Mouse (Mus musculus) C2C12 (cell line): ENCODE measurements around the gene Aifm3. TPM values are rescaled to one million over a fixed set of nuclear protein-coding genes. Genes with fewer than 3 reads are reported as not detected.

Experiments used
- H3K27me3 ChIP-seq: one replicate; pipeline ENCODE4 v1.6.1; 2011; ENCODE audit not compliant: control insufficient read depth, insufficient read depth, insufficient read length
- H3K36me3 ChIP-seq: one replicate; pipeline ENCODE4 v1.6.1; 2011; ENCODE audit not compliant: control insufficient read depth, insufficient read depth
- H3K4me3 ChIP-seq: one replicate; pipeline ENCODE4 v1.5.1; 2011; ENCODE audit warnings: mild to moderate bottlenecking, control low read depth; ENCODE audit not compliant: poor library complexity, insufficient read depth, severe bottlenecking
- H3K79me2 ChIP-seq: one replicate; pipeline ENCODE4 v1.6.1; 2011; ENCODE audit not compliant: control insufficient read depth, insufficient read depth
- H3K79me3 ChIP-seq: one replicate; pipeline ENCODE4 v1.6.1; 2011; ENCODE audit warnings: low read depth, control low read depth
- H3ac ChIP-seq: one replicate; pipeline ENCODE3; 2011; ENCODE audit warnings: low read depth; ENCODE audit not compliant: control insufficient read depth, insufficient read length
- CEBPB ChIP-seq: IDR thresholded peaks from one replicate; pipeline ENCODE4 v1.6.1; 2011; ENCODE audit warnings: low read depth, mild to moderate bottlenecking, control low read depth, moderate library complexity
- CTCF ChIP-seq: IDR thresholded peaks from one replicate; pipeline ENCODE4 v1.5.1; 2011; ENCODE audit not compliant: control insufficient read depth, insufficient read depth, insufficient read length
- FOSL1 ChIP-seq: IDR thresholded peaks from one replicate; pipeline ENCODE4 v1.8.0; 2011; ENCODE audit warnings: mild to moderate bottlenecking, low read length; ENCODE audit not compliant: poor library complexity, insufficient read depth, severe bottlenecking
- MAX ChIP-seq: IDR thresholded peaks from one replicate; pipeline ENCODE4 v1.6.1; 2011; ENCODE audit warnings: mild to moderate bottlenecking, control low read depth
- MYOD1 ChIP-seq: IDR thresholded peaks from one replicate; pipeline ENCODE4 v1.6.1; 2011; ENCODE audit warnings: low read depth; ENCODE audit not compliant: control insufficient read depth, insufficient read length
- MYOG ChIP-seq: IDR thresholded peaks from one replicate; pipeline ENCODE4 v1.6.1; 2011; ENCODE audit not compliant: control insufficient read depth, insufficient read length; ENCODE audit errors: extremely low read depth
- USF1 ChIP-seq: IDR thresholded peaks from one replicate; pipeline ENCODE4 v1.6.1; 2011; ENCODE audit warnings: low read depth, mild to moderate bottlenecking, control low read depth, moderate library complexity
- polyA plus RNA-seq: library from polyadenylated mRNA; unstranded; fragments of >200 nt; fragmentation: generic; extraction: Trizol; gene quantifications from one replicate; pipeline ENCODE4 v1.2.1, GENCODE M21; 2012; ENCODE audit warnings: missing spikeins

Aifm3 gene
- polyA plus RNA-seq, 1 experiment = not detected

DNA sequence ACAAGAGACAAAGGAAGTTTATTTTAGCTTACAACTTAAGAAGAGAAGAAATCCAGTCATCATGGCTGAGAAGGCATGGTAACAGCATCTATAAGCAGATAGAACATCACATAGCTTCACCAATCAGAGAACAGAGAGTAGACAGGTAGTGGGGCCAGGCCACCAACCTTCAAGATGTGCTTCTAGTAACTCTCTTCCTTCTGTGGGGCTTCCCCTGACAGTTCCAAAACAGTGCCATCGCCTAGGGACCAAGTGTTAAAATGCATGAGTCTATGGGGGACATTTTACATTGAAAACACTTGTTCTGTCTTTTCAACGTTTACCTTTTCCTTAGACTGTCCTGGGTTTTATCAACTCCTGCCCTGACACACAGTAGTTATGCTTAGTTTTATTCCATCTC lies 26.2 kb upstream of the Aifm3 start:
- no peak for TF ChIP-seq USF1
- no peak for TF ChIP-seq MYOD1
- TF ChIP-seq MYOG = no peak
- TF ChIP-seq CTCF = no peak
- no peak for TF ChIP-seq CEBPB
- TF ChIP-seq FOSL1 = no peak
- no peak for TF ChIP-seq MAX
- Histone ChIP-seq H3K36me3 (peaks cover 32% of the 10 kb centered on the region), H3K79me3 (peaks cover 87% of the 10 kb centered on the region)

DNA sequence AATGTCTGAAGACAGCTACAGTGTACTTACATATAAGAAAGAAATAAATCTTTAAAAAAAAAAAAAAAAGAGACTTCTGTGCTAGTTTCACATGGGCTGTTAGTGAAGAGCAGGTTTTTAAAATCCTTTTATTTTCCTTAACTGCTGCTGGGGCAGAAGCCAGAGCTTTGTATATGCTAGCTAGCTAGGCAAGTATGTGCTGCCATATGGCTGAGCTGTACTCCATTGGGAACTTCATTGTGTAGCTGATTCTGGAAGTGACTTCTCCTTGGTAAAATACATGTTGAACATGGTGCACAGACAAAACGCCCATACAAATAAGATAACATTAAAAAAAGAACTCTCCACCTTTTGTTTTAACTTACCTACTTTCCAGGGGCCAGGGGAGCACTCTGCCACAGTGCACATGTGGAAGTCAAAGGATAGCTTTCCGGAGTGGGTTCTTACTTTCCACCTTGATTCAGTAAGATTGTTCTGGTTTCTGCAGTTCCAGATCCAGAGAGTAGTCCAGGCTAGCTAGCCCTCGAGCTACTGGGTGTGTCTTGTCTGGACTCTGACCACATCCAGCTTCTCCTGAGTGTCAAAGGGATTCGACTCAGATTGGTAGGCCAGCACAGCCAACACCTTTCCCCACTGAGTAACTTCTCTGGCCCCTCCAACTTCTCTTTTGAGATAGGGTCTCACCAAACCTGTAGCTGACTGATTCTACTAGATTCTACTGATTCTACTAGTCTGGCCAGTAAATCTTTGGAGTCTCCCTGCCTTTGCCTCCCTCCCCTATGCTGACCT lies 22.3 kb upstream of the Aifm3 start:
- Histone ChIP-seq H3K79me2 (peaks cover 100% of the 10 kb centered on the region), H3K4me3 (no peak overlapping the region), H3K36me3 (peaks cover 57% of the 10 kb centered on the region), H3K79me3 (peaks cover 82% of the 10 kb centered on the region), H3ac (no peak overlapping the region), H3K27me3 (no peaks in the 10 kb centered on the region)
- TF ChIP-seq FOSL1 (no peak), CTCF (no peak), MYOG (no peak)

More for the DNA sequence above, 26.2 kb upstream of the Aifm3 start:
- Histone ChIP-seq H3ac (no peak overlapping the region), H3K79me2 (peaks cover 100% of the 10 kb centered on the region), H3K27me3 (no peaks in the 10 kb centered on the region), H3K4me3 (no peak overlapping the region)

DNA sequence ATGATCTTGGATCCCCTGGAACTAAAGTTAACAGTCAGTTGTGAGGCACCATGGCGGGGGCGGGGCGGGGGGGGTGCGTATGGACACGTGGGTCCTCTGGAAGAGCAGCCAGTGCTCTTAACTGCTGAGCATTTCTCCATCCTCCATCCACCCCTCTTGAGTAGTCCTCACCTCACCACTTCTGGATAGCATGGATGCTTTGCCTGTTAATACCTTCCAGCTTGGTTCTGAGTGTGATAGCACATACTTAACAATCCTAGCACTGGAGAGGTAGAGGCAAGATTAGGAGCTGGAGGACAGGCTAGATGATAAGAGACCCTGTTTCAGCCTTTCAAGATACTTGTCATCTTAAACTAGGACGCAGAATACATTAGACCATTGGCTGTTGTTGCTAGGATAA lies 16.9 kb upstream of the Aifm3 start:
- H3K27me3 ChIP-seq = no peaks in the 10 kb centered on the region
- no peak overlapping the region for H3K4me3 ChIP-seq
- TF ChIP-seq CTCF (no peak), MYOD1 (no peak), USF1 (no peak)
- H3K79me3 ChIP-seq = peaks cover 74% of the 10 kb centered on the region
- peaks cover 100% of the 10 kb centered on the region for H3K79me2 ChIP-seq
- peaks cover 59% of the 10 kb centered on the region for H3K36me3 ChIP-seq
- no peak overlapping the region for H3ac ChIP-seq

DNA sequence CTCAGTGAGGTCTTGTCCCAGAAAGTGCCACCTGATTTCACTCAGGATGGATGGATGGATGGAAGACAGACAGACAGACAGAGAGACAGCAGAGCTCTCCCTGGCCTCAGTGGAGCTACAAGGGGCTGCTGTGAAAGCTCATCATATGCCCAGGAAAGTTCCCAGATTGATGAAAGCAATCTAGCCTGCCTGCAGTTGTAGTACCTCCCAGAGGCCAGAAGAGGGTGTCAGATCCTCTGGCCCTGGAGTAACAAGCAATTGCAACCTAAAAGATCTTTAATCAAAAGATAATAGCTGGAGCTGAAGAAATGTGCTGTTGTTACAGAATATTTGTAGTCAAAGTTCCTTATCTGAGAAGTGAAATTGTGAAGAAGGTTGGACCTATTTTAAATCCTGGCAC lies 15.3 kb upstream of the Aifm3 start:
- no peak for TF ChIP-seq FOSL1
- no peak for TF ChIP-seq MYOD1
- TF ChIP-seq CTCF = no peak
- TF ChIP-seq CEBPB = no peak
- Histone ChIP-seq H3ac (no peak overlapping the region), H3K27me3 (no peaks in the 10 kb centered on the region), H3K79me3 (peaks cover 78% of the 10 kb centered on the region), H3K4me3 (no peak overlapping the region), H3K36me3 (peaks cover 65% of the 10 kb centered on the region), H3K79me2 (peaks cover 100% of the 10 kb centered on the region)

DNA sequence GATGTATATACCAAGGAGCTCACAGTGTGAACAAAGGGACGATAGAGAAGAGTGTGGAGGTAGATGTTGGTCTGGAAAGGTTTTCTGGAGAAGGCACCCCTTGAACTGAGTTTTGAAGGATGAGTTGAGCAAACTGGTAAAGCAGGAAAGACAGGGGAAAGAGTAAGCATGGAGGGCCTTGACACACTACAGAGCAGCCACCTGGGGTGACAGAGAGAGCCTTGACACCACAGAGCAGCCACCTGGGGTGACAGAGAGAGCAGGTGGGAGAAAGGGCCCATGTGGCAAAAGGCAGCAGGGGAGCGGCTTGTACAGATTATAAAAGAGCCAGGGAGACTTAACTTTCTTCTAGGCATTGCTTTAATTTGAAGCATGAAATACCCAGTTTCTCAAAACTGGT lies 14.7 kb upstream of the Aifm3 start:
- TF ChIP-seq USF1 (no peak), MYOD1 (no peak), CEBPB (no peak), FOSL1 (no peak), MYOG (no peak), CTCF (no peak), MAX (no peak)
- H3K4me3 ChIP-seq = no peak overlapping the region
- H3K27me3 ChIP-seq = no peaks in the 10 kb centered on the region
- no peak overlapping the region for H3ac ChIP-seq
- peaks cover 79% of the 10 kb centered on the region for H3K79me3 ChIP-seq
- peaks cover 100% of the 10 kb centered on the region for H3K79me2 ChIP-seq
- peaks cover 59% of the 10 kb centered on the region for H3K36me3 ChIP-seq

DNA sequence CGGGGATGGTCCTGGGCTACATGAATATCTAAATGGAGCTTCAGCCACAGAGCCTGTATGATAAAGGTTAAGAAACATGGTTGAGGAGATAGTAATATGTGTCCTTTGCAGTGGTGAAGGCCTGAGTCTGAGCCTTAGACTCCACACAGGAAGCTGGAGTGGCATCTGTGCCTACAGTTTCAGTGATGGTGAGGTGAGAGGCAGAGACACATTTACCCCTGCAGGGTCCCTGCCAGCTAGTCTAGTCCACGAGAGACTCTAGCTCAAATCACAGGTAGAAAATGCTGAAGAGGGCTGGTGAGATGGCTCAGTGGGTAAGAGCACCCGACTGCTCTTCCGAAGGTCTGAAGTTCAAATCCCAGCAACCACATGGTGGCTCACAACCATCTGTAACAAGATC lies 14.1 kb upstream of the Aifm3 start:
- Histone ChIP-seq H3K79me3 (peaks cover 79% of the 10 kb centered on the region), H3K4me3 (no peak overlapping the region), H3ac (no peak overlapping the region), H3K36me3 (peaks cover 54% of the 10 kb centered on the region), H3K27me3 (no peaks in the 10 kb centered on the region), H3K79me2 (peaks cover 100% of the 10 kb centered on the region)
- TF ChIP-seq MAX = no peak
- TF ChIP-seq CTCF = no peak
- no peak for TF ChIP-seq MYOD1
- no peak for TF ChIP-seq CEBPB
- TF ChIP-seq MYOG = no peak
- no peak for TF ChIP-seq FOSL1
- no peak for TF ChIP-seq USF1
